Mouse (Mus musculus): ENCODE results near the gene Prss53. TPM values are rescaled to one million over a fixed set of nuclear protein-coding genes. Genes with fewer than 3 reads are reported as not detected.

The Prss53 gene
- total and polyA plus RNA-seq, 3 experiments = 0.15 to 0.77 TPM; not detected in 1

DNA sequence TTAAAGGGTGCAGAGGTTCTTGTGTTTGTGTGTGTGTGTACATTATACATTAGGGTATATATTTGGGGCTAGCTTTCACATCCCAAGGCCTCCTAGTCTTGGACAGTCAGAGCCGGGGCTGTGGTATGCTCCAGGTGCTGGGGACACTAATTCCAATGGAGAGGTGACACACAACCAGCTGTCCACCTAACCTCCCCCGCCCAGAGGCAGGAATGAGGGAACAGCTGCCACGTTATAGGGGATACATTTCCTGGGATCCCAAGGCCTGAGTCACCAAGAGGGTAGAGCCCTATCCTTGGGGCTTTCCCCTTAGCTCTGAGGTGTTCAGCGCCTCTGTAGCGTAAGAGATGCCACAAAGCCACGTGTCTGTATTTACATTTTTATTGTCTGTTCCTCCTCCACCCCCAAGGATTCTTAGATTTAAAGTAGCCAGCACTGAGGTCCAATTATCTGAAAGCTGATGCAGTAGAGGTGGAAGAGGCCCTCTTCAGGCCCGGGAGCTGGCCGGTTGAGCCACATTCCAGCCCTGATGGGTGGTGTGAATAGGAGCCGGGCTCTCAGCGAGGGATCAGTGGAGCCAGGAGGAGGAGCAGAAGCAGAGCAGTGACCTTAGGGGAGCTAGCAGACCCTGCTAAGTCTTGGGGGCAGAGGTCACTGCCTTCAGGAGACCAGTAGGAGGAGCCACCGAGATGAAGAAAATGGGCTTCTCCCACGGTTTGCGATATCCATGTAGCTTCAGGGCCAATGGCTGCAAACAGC, 41.7 kb upstream of the Prss53 start:
- Histone ChIP-seq H3K9ac (ENCODE audit: control insufficient read depth, low read depth, low read length, poor library complexity, severe bottlenecking) (no peak overlapping the region), H3K4me1 (ENCODE audit: control insufficient read depth in 1 of 2, insufficient read depth in 2 of 2, low read length in 2 of 2) (peaks cover 2 to 21% of the 10 kb centered on the region in 2 experiments; a peak in 3 of 4 replicates), H3K27ac (ENCODE audit: control insufficient read depth, low read depth, low read length) (no peak overlapping the region)

DNA sequence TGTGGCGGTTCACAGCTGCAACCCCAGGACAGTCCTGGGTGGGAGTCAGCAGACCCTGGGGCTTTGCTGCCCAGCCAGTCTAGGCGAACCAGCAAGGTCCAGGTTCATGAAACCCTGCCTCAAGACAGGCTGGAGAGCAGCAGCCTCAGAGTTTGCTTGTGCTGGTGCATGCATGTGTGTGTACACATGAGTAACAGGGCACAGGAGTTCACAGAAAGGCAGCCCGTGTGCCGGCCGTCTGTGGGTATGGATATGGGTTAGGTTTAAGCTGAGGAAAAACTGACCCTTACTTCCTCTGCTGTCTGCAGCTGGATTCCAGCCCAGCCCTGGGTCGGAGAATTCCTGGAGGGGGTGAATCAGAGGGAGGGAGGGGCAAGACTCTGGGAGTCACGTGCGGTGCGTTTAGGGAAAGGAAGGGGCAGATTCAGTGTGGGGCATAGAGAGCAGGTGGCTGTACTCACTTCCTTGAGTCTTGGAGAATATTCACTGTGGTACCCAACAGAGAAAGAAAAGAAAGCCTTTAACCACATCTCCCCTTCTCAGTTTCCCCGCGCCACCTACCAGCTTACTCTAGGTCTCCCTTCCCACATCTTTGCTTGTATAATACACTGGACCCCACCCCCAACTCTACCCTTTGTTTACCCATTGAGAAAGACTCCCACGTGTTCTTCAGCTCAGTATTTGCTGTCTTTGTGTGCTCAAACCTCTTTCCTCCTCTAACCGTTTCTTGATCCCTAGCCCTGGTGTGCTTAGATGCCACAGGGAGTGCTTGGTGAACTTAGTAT, 40.8 kb upstream of the Prss53 start:
- no peak overlapping the region for H3K9ac ChIP-seq (ENCODE audit: control insufficient read depth, low read depth, low read length, poor library complexity, severe bottlenecking)
- peaks cover 2 to 21% of the 10 kb centered on the region in 2 experiments; a peak in 3 of 4 replicates for H3K4me1 ChIP-seq (ENCODE audit: control insufficient read depth in 1 of 2, insufficient read depth in 2 of 2, low read length in 2 of 2)

More for the DNA sequence above, 41.7 kb upstream of the Prss53 start:
- Histone ChIP-seq H3K27me3 (ENCODE audit: control insufficient read depth in 1 of 2, insufficient read depth in 2 of 2, low read length in 2 of 2) (no peaks in the 10 kb centered on the region), H3K36me3 (ENCODE audit: control insufficient read depth in 1 of 2, insufficient read depth in 2 of 2, low read length in 2 of 2) (peaks cover 0 to 14% of the 10 kb centered on the region in 2 experiments; a peak in 2 of 4 replicates), H3K4me3 (ENCODE audit: control insufficient read depth in 1 of 2, insufficient read depth in 1 of 2, low read depth in 2 of 2, low read length in 2 of 2) (no peak overlapping the region), H3K79me2 (ENCODE audit: control insufficient read depth, insufficient read depth, low read length, poor library complexity) (peaks cover 1% of the 10 kb centered on the region; the same call in 1 of the 2 replicates), H3K9me3 (replicated peaks; ENCODE audit: insufficient read depth, low read length) (no peaks in the 10 kb centered on the region)
- TF ChIP-seq CTCF (IDR thresholded peaks at IDR 0.05 in 2 of 3, conservative IDR thresholded peaks at IDR 0.05 in 1 of 3; ENCODE audit: control insufficient read depth in 1 of 3, insufficient read depth in 1 of 3, low read depth in 2 of 3, low read length in 3 of 3, poor library complexity in 1 of 3, severe bottlenecking in 1 of 3) (peak; percentile 13 to 30 (median 20); a peak in 2 of 6 replicates), CHD1 (IDR thresholded peaks at IDR 0.05; ENCODE audit: low read depth, low read length) (no peak)
- no peak for DNase-seq (ENCODE audit: low read depth, low spot score)

DNA sequence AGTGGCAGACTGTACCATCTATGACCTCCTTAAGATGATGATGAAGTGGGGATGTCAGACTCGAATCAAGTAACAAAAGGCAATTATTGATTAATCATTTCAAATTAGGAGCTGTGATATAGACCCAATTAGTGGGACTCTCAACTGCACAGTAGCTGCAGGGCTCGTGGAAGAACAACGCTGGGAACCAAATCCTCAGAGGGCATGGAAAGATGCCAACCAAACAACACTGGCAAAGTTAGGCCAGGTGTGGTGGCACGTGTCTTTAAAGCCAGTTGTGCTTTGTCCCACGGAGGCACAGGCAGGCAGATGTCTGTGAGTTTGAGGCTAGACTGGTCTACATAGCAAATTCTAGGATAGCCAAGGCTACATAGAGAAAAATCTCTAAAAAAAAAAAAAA, 39.9 kb upstream of the Prss53 start:
- Histone ChIP-seq H3K4me3 (ENCODE audit: control insufficient read depth in 1 of 2, insufficient read depth in 1 of 2, low read depth in 2 of 2, low read length in 2 of 2) (no peak overlapping the region), H3K9me3 (replicated peaks; ENCODE audit: insufficient read depth, low read length) (no peaks in the 10 kb centered on the region), H3K27me3 (ENCODE audit: control insufficient read depth in 1 of 2, insufficient read depth in 2 of 2, low read length in 2 of 2) (no peaks in the 10 kb centered on the region), H3K4me1 (ENCODE audit: control insufficient read depth in 1 of 2, insufficient read depth in 2 of 2, low read length in 2 of 2) (peaks cover 2 to 21% of the 10 kb centered on the region in 2 experiments; a peak in 3 of 4 replicates), H3K9ac (ENCODE audit: control insufficient read depth, low read depth, low read length, poor library complexity, severe bottlenecking) (no peak overlapping the region), H3K27ac (ENCODE audit: control insufficient read depth, low read depth, low read length) (no peak overlapping the region), H3K36me3 (ENCODE audit: control insufficient read depth in 1 of 2, insufficient read depth in 2 of 2, low read length in 2 of 2) (peaks cover 0 to 11% of the 10 kb centered on the region in 2 experiments; a peak in 3 of 4 replicates), H3K79me2 (ENCODE audit: control insufficient read depth, insufficient read depth, low read length, poor library complexity) (no peaks in the 10 kb centered on the region; the same call in 1 of the 2 replicates)
- DNase-seq (ENCODE audit: low read depth, low spot score) = no peak
- no peak for TF ChIP-seq TAL1 (IDR thresholded peaks at IDR 0.05; ENCODE audit: low read length)
- no peak for TF ChIP-seq SMC3 (IDR thresholded peaks at IDR 0.05; ENCODE audit: low read depth, low read length)
- TF ChIP-seq HCFC1 (IDR thresholded peaks at IDR 0.05; ENCODE audit: low read depth, low read length) = no peak

More for the DNA sequence above, 40.8 kb upstream of the Prss53 start:
- Histone ChIP-seq H3K9me3 (replicated peaks; ENCODE audit: insufficient read depth, low read length) (no peaks in the 10 kb centered on the region), H3K4me3 (ENCODE audit: control insufficient read depth in 1 of 2, insufficient read depth in 1 of 2, low read depth in 2 of 2, low read length in 2 of 2) (no peak overlapping the region), H3K27me3 (ENCODE audit: control insufficient read depth in 1 of 2, insufficient read depth in 2 of 2, low read length in 2 of 2) (no peaks in the 10 kb centered on the region), H3K36me3 (ENCODE audit: control insufficient read depth in 1 of 2, insufficient read depth in 2 of 2, low read length in 2 of 2) (peaks cover 0 to 14% of the 10 kb centered on the region in 2 experiments; a peak in 2 of 4 replicates), H3K27ac (ENCODE audit: control insufficient read depth, low read depth, low read length) (no peak overlapping the region), H3K79me2 (ENCODE audit: control insufficient read depth, insufficient read depth, low read length, poor library complexity) (peaks cover 1% of the 10 kb centered on the region; the same call in 1 of the 2 replicates)
- no peak for TF ChIP-seq EP300 (IDR thresholded peaks at IDR 0.05; ENCODE audit: low read depth in 1 of 2, low read length in 2 of 2)
- TF ChIP-seq ZMIZ1 (IDR thresholded peaks at IDR 0.05; ENCODE audit: low read depth, low read length) = no peak
- no peak for TF ChIP-seq NELFE (IDR thresholded peaks at IDR 0.05; ENCODE audit: low read depth, low read length)
- no peak for TF ChIP-seq MEF2A (IDR thresholded peaks at IDR 0.05; ENCODE audit: extremely low read depth, insufficient replicate concordance, low read depth, low read length, poor library complexity, severe bottlenecking)
- TF ChIP-seq ZC3H11A (IDR thresholded peaks at IDR 0.05; ENCODE audit: low read depth, low read length) = no peak
- TF ChIP-seq NRF1 (IDR thresholded peaks at IDR 0.05; ENCODE audit: insufficient read depth, low read depth, low read length, poor library complexity, severe bottlenecking) = no peak
- no peak for TF ChIP-seq MYB (IDR thresholded peaks at IDR 0.05; ENCODE audit: low read depth, low read length)
- no peak for TF ChIP-seq SMC3 (IDR thresholded peaks at IDR 0.05; ENCODE audit: low read depth, low read length)
- TF ChIP-seq CHD2 (IDR thresholded peaks at IDR 0.05; ENCODE audit: low read length) = no peak
- no peak for DNase-seq (ENCODE audit: low read depth, low spot score)

Measured in MEL (cell line).